Mouse (Mus musculus): ENCODE measurements around the gene Swap70.

The Swap70 gene

GRCm38 (mm10) chr7:110271814-110272213, 50.3 kb downstream of the Swap70 start:
- DNase-seq (ENCODE audit: low spot score in 2 of 2), result no peak

GRCm38 (mm10) chr7:110272434-110272833, 50.9 kb downstream of the Swap70 start:
- peak in 1 of 2 experiments; percentile 32 for DNase-seq (ENCODE audit: low spot score in 2 of 2)

GRCm38 (mm10) chr7:110277734-110278245, 56.3 kb downstream of the Swap70 start:
- no peak for DNase-seq (ENCODE audit: low spot score in 2 of 2)

- DNase-seq (ENCODE audit: low spot score in 2 of 2), result no peak
Observed at GRCm38 (mm10) chr7:110279183-110279582, 57.7 kb downstream of the Swap70 start.

- no peak for DNase-seq (ENCODE audit: low spot score in 2 of 2)
Observed at GRCm38 (mm10) chr7:110281435-110282256, 60.1 kb downstream of the Swap70 start.

GRCm38 (mm10) chr7:110282797-110283196, 61.3 kb downstream of the Swap70 start:
- no peak for DNase-seq (ENCODE audit: low spot score in 2 of 2)

GRCm38 (mm10) chr7:110283484-110284275, 62.2 kb downstream of the Swap70 start:
- no peak for DNase-seq (ENCODE audit: low spot score in 2 of 2)

- DNase-seq (ENCODE audit: low spot score in 2 of 2), result no peak
Observed at GRCm38 (mm10) chr7:110285076-110285848, 63.8 kb downstream of the Swap70 start.

- no peak for DNase-seq (ENCODE audit: low spot score in 2 of 2)
Observed at GRCm38 (mm10) chr7:110285849-110286151, 64.3 kb downstream of the Swap70 start.

GRCm38 (mm10) chr7:110286198-110286732, 64.8 kb downstream of the Swap70 start:
- peak in 1 of 2 experiments; percentile 56 for DNase-seq (ENCODE audit: low spot score in 2 of 2)

GRCm38 (mm10) chr7:110286838-110287475, 65.4 kb downstream of the Swap70 start:
- DNase-seq (ENCODE audit: low spot score in 2 of 2), result peak; percentile 57 to 79

- no peak for DNase-seq (ENCODE audit: low spot score in 2 of 2)
Observed at GRCm38 (mm10) chr7:110287476-110288071, 66.1 kb downstream of the Swap70 start.

- no peak for DNase-seq (ENCODE audit: low spot score in 2 of 2)
Observed at GRCm38 (mm10) chr7:110288191-110288604, 66.7 kb downstream of the Swap70 start.

GRCm38 (mm10) chr7:110288731-110289191, 67.2 kb downstream of the Swap70 start:
- no peak for DNase-seq (ENCODE audit: low spot score in 2 of 2)

GRCm38 (mm10) chr7:110289647-110290046, 68.1 kb downstream of the Swap70 start:
- DNase-seq (ENCODE audit: low spot score in 2 of 2), result no peak

- DNase-seq (ENCODE audit: low spot score in 2 of 2), result peak in 1 of 2 experiments; percentile 28
Observed at GRCm38 (mm10) chr7:110296889-110297603, 75.5 kb downstream of the Swap70 start.

- DNase-seq (ENCODE audit: low spot score in 2 of 2), result no peak
Observed at GRCm38 (mm10) chr7:110297611-110298010, 76.1 kb downstream of the Swap70 start.

- DNase-seq (ENCODE audit: low spot score in 2 of 2), result no peak
Observed at GRCm38 (mm10) chr7:110298090-110298489, 76.6 kb downstream of the Swap70 start.

GRCm38 (mm10) chr7:110298739-110299410, 77.4 kb downstream of the Swap70 start:
- DNase-seq (ENCODE audit: low spot score in 2 of 2), result no peak
